In the genomic region with DNA sequence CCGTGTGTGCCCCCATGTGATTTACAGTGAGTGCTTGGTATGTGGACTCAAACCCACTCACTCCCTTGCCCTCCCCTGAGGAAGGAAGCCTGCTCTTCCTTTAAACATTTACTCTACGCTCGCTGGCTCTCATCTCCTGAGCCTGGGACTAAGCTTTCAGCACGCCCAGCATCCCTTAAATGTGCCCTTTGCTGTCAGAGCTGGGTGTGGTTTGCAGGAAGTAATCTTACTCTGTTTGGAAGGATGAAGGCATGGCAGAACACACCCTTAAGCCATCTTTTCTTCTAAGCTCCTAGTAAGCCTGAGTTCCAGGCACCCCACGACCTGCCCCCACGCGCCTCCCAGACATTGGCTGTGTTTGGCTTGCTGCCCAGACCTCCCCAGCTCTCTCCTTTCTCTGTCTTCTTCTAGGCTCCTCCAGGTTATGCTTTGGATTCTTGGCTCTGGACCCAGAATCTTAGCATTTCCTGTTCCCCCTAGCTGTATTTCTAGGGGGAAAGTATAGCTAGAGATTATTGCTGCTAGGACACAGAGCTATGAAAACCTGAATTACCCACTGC, we compare ENCODE assay signal across 1 mouse cellular context.
TF ChIP-seq lines count a peak whose summit lies in the region.

No protein-coding gene starts in this region.

TF ChIP-seq in MEL, 35 proteins besides CTCF, POLR2A, EP300 and RAD21:
- no peak for TF ChIP-seq MAZ (IDR thresholded peaks at IDR 0.05; ENCODE audit: low read depth, low read length)
- no peak for TF ChIP-seq ZC3H11A (IDR thresholded peaks at IDR 0.05; ENCODE audit: low read depth, low read length)
- no peak for TF ChIP-seq HCFC1 (IDR thresholded peaks at IDR 0.05; ENCODE audit: low read depth, low read length)
- TF ChIP-seq TAL1 (IDR thresholded peaks at IDR 0.05; ENCODE audit: low read length): no peak
